Mouse (Mus musculus) neural tube, embryonic 11.5 days (tissue): ENCODE measurements around the gene Sbno2. TPM values are rescaled to one million over a fixed set of nuclear protein-coding genes. Genes with fewer than 3 reads are reported as not detected.

Experiments
- ATAC-seq: fragments of 200-750 bp; cut with Nextera tagmentation; 2 replicates; pipeline ENCODE4 v1.8.0; 2017; ENCODE audit warnings: moderate number of reproducible peaks, mild to moderate bottlenecking, moderate TSS enrichment, moderate library complexity; ENCODE audit not compliant: insufficient read depth, low FRiP score, low TSS enrichment
- DNase-seq: peaks from one replicate; pipeline ENCODE4 v3.0.0-alpha.2; 2015; ENCODE audit warnings: low spot score
- H3K27ac ChIP-seq: fragments of 300-500 bp; sonication (generic); 2 replicates; pipeline ENCODE4 v1.5.1; 2014; ENCODE audit warnings: low read depth, mild to moderate bottlenecking, low read length
- H3K27me3 ChIP-seq: fragments of 300-500 bp; sonication (generic); 2 replicates; pipeline ENCODE4 v1.6.1; 2014; ENCODE audit warnings: mild to moderate bottlenecking, low read length, mixed read lengths; ENCODE audit not compliant: control insufficient read depth, insufficient read depth
- H3K36me3 ChIP-seq: fragments of 300-500 bp; sonication (generic); 2 replicates; pipeline ENCODE4 v1.6.1; 2014; ENCODE audit warnings: mild to moderate bottlenecking, low read length, moderate library complexity, mixed read lengths; ENCODE audit not compliant: control insufficient read depth, insufficient read depth
- H3K4me1 ChIP-seq: fragments of 300-500 bp; sonication (generic); 2 replicates; pipeline ENCODE4 v1.6.1; 2014; ENCODE audit warnings: low read length, mixed read lengths; ENCODE audit not compliant: control insufficient read depth, insufficient read depth
- H3K4me2 ChIP-seq: fragments of 300-500 bp; sonication (generic); 2 replicates; pipeline ENCODE4 v1.6.1; 2014; ENCODE audit warnings: low read depth, mild to moderate bottlenecking, moderate library complexity
- H3K4me3 ChIP-seq: fragments of 300-500 bp; sonication (generic); 2 replicates; pipeline ENCODE4 v1.5.1; 2014; ENCODE audit warnings: low read depth, low read length
- H3K9ac ChIP-seq: fragments of 300-500 bp; sonication (generic); 2 replicates; pipeline ENCODE4 v1.6.1; 2014; ENCODE audit warnings: mild to moderate bottlenecking, low read length
- H3K9me3 ChIP-seq: fragments of 300-500 bp; sonication (generic); 2 replicates; pipeline ENCODE4 v1.6.1; 2016; ENCODE audit warnings: low read length; ENCODE audit not compliant: control insufficient read depth
- WGBS: fragments of 180-500 bp; shearing (Covaris S2); extraction: QIAGEN DNeasy Blood & Tissue Kit; methylation state at CpG from one replicate; pipeline ENCODE4 v1.1.7; 2014; 5-methylcytosine and 5-hydroxymethylcytosine counted together
- polyA plus RNA-seq: library from polyadenylated mRNA; unstranded; fragments of >200 nt; fragmentation: Nextera tagmentation; extraction: Ambion mirVana; gene quantifications from 2 replicates; pipeline ENCODE4 v1.2.1, GENCODE M21; 2014

Sbno2 gene
- polyA plus RNA-seq, 1 experiment from 2014 or later: 11.9 TPM

GRCm38 (mm10) chr10:80070837-80071515 is 34.4 kb downstream of the Sbno2 start:
- Histone ChIP-seq H3K9ac (no peak overlapping the region), H3K27me3 (no peaks in the 10 kb centered on the region), H3K9me3 (no peaks in the 10 kb centered on the region), H3K36me3 (no peaks in the 10 kb centered on the region), H3K4me1 (no peaks in the 10 kb centered on the region), H3K4me2 (no peak overlapping the region), H3K27ac (no peak overlapping the region), H3K4me3 (no peak overlapping the region)
- 72% methylated on average over 9 of the region's 9 CpGs for WGBS
- ATAC-seq (no peak), DNase-seq (peak; percentile 19)

- no peak overlapping the region for H3K9ac ChIP-seq
- no peak for ATAC-seq
These were observed 35.4 kb downstream of the Sbno2 start for GRCm38 (mm10) chr10:80069948-80070450.

GRCm38 (mm10) chr10:80069251-80069650 is 36.1 kb downstream of the Sbno2 start:
- no peak overlapping the region; the same call in 1 of the 2 replicates for H3K4me3 ChIP-seq
- H3K4me1 ChIP-seq: no peaks in the 10 kb centered on the region
- ATAC-seq (no peak), DNase-seq (no peak)
- WGBS: 91% methylated on average over 6 of the region's 7 CpGs
- H3K27me3 ChIP-seq: no peaks in the 10 kb centered on the region
- H3K4me2 ChIP-seq: no peak overlapping the region
- H3K27ac ChIP-seq: no peak overlapping the region
- H3K9me3 ChIP-seq: no peaks in the 10 kb centered on the region
- H3K9ac ChIP-seq: no peak overlapping the region
- H3K36me3 ChIP-seq: peaks cover 1% of the 10 kb centered on the region; the same call in 1 of the 2 replicates

More at GRCm38 (mm10) chr10:80069948-80070450, 35.4 kb downstream of the Sbno2 start:
- no peak overlapping the region for H3K4me3 ChIP-seq
- 94% methylated on average over 4 of the region's 4 CpGs for WGBS
- no peaks in the 10 kb centered on the region for H3K4me1 ChIP-seq
- no peaks in the 10 kb centered on the region for H3K36me3 ChIP-seq
- no peaks in the 10 kb centered on the region for H3K27me3 ChIP-seq
- H3K4me2 ChIP-seq: no peak overlapping the region
- no peak for DNase-seq
- no peaks in the 10 kb centered on the region for H3K9me3 ChIP-seq
- H3K27ac ChIP-seq: no peak overlapping the region

- WGBS: 81% methylated on average over 23 of the region's 23 CpGs
- no peak for DNase-seq
- H3K36me3 ChIP-seq: peaks cover 7% of the 10 kb centered on the region
- no peaks in the 10 kb centered on the region for H3K9me3 ChIP-seq
- H3K4me2 ChIP-seq: no peak overlapping the region
- H3K4me1 ChIP-seq: no peaks in the 10 kb centered on the region
- no peak overlapping the region for H3K9ac ChIP-seq
- no peaks in the 10 kb centered on the region for H3K27me3 ChIP-seq
- ATAC-seq: no peak
- no peak overlapping the region for H3K4me3 ChIP-seq
- no peak overlapping the region for H3K27ac ChIP-seq
These were observed 41.3 kb downstream of the Sbno2 start for GRCm38 (mm10) chr10:80063877-80064650.

- Histone ChIP-seq H3K4me3 (no peak overlapping the region), H3K4me2 (no peak overlapping the region), H3K36me3 (peaks cover 7% of the 10 kb centered on the region), H3K4me1 (no peaks in the 10 kb centered on the region), H3K27me3 (no peaks in the 10 kb centered on the region), H3K9me3 (no peaks in the 10 kb centered on the region), H3K27ac (no peak overlapping the region), H3K9ac (no peak overlapping the region)
- 91% methylated on average over 5 of the region's 5 CpGs for WGBS
- DNase-seq: no peak
- no peak for ATAC-seq
These were observed 42.3 kb downstream of the Sbno2 start for GRCm38 (mm10) chr10:80063104-80063503.

GRCm38 (mm10) chr10:80057683-80058326 is 47.6 kb downstream of the Sbno2 start:
- DNase-seq: no peak
- Histone ChIP-seq H3K4me3 (no peak overlapping the region), H3K9ac (no peak overlapping the region), H3K9me3 (no peaks in the 10 kb centered on the region), H3K36me3 (peaks cover 15% of the 10 kb centered on the region), H3K27me3 (no peaks in the 10 kb centered on the region), H3K4me2 (no peak overlapping the region), H3K27ac (no peak overlapping the region), H3K4me1 (peaks cover 7% of the 10 kb centered on the region)
- WGBS: 80% methylated on average over 30 of the region's 30 CpGs
- no peak for ATAC-seq

GRCm38 (mm10) chr10:80056976-80057682 is 48.2 kb downstream of the Sbno2 start:
- Histone ChIP-seq H3K4me1 (peaks cover 7% of the 10 kb centered on the region), H3K9ac (no peak overlapping the region), H3K27ac (no peak overlapping the region), H3K4me2 (no peak overlapping the region), H3K27me3 (no peaks in the 10 kb centered on the region), H3K36me3 (peaks cover 12% of the 10 kb centered on the region), H3K4me3 (no peak overlapping the region), H3K9me3 (no peaks in the 10 kb centered on the region)
- DNase-seq (no peak), ATAC-seq (no peak)
- 92% methylated on average over 27 of the region's 27 CpGs for WGBS

GRCm38 (mm10) chr10:80056506-80056905 is 48.9 kb downstream of the Sbno2 start:
- no peak overlapping the region for H3K9ac ChIP-seq
- WGBS: 95% methylated on average over 4 of the region's 4 CpGs
- no peak overlapping the region for H3K27ac ChIP-seq
- peaks cover 10% of the 10 kb centered on the region for H3K36me3 ChIP-seq
- H3K9me3 ChIP-seq: no peaks in the 10 kb centered on the region
- H3K4me2 ChIP-seq: no peak overlapping the region
- ATAC-seq (no peak), DNase-seq (no peak)
- no peak overlapping the region for H3K4me3 ChIP-seq
- H3K4me1 ChIP-seq: peaks cover 7% of the 10 kb centered on the region
- H3K27me3 ChIP-seq: no peaks in the 10 kb centered on the region
